Mouse (Mus musculus): ENCODE results near the gene Tmcc1.
A peak's percentile ranks its signal among the peaks of the same experiment; 100 is the strongest.
"Not testable (repeated sequence)": the region's sequence is repeated elsewhere in the genome, so short reads cannot be mapped to it uniquely, and the experiment has no call there.

The Tmcc1 gene

GRCm38 (mm10) chr6:116141696-116142095 is 51.6 kb downstream of the Tmcc1 start:
- no peak for DNase-seq

- no peak for DNase-seq
These were observed 52.5 kb downstream of the Tmcc1 start for GRCm38 (mm10) chr6:116140782-116141181.

- DNase-seq: peak; percentile 44
These were observed 54.0 kb downstream of the Tmcc1 start for GRCm38 (mm10) chr6:116139143-116139856.

GRCm38 (mm10) chr6:116135971-116136632 is 57.2 kb downstream of the Tmcc1 start:
- DNase-seq: peak; percentile 54

GRCm38 (mm10) chr6:116133756-116134155 is 59.5 kb downstream of the Tmcc1 start:
- DNase-seq: no peak

GRCm38 (mm10) chr6:116131771-116132170 is 61.5 kb downstream of the Tmcc1 start:
- DNase-seq: no peak

- peak; percentile 16 for DNase-seq
These were observed 64.6 kb downstream of the Tmcc1 start for GRCm38 (mm10) chr6:116128710-116129109.

- no peak for DNase-seq
These were observed 65.3 kb downstream of the Tmcc1 start for GRCm38 (mm10) chr6:116127918-116128443.

GRCm38 (mm10) chr6:116126577-116126976 is 66.7 kb downstream of the Tmcc1 start:
- no peak for DNase-seq

- no peak for DNase-seq
These were observed 70.4 kb downstream of the Tmcc1 start for GRCm38 (mm10) chr6:116122881-116123280.

- peak; percentile 18 for DNase-seq
These were observed 73.6 kb downstream of the Tmcc1 start for GRCm38 (mm10) chr6:116119669-116120068.

GRCm38 (mm10) chr6:116116634-116117033 is 76.7 kb downstream of the Tmcc1 start:
- DNase-seq: not testable (repeated sequence)

GRCm38 (mm10) chr6:116110588-116110987 is 82.7 kb downstream of the Tmcc1 start:
- no peak for DNase-seq

- DNase-seq: peak; percentile 54
These were observed 85.6 kb downstream of the Tmcc1 start for GRCm38 (mm10) chr6:116107471-116108358.

- no peak for DNase-seq
These were observed 86.3 kb downstream of the Tmcc1 start for GRCm38 (mm10) chr6:116106967-116107470.

- no peak for DNase-seq
These were observed 95.7 kb downstream of the Tmcc1 start for GRCm38 (mm10) chr6:116097579-116097978.

- DNase-seq: no peak
These were observed 103.9 kb downstream of the Tmcc1 start for GRCm38 (mm10) chr6:116089402-116089801.

- no peak for DNase-seq
These were observed 107.2 kb downstream of the Tmcc1 start for GRCm38 (mm10) chr6:116086036-116086435.

- DNase-seq: no peak
These were observed 111.0 kb downstream of the Tmcc1 start for GRCm38 (mm10) chr6:116082239-116082638.

GRCm38 (mm10) chr6:116081375-116081774 is 111.9 kb downstream of the Tmcc1 start:
- DNase-seq: no peak

GRCm38 (mm10) chr6:116080756-116081155 is 112.5 kb downstream of the Tmcc1 start:
- no peak for DNase-seq

- no peak for DNase-seq
These were observed 115.7 kb downstream of the Tmcc1 start for GRCm38 (mm10) chr6:116077608-116078007.

- DNase-seq: no peak
These were observed 118.4 kb downstream of the Tmcc1 start for GRCm38 (mm10) chr6:116074892-116075291.
